Mouse (Mus musculus): ENCODE results near the gene Rnf167.

- TF ChIP-seq CTCF (conservative IDR thresholded peaks at IDR 0.05; ENCODE audit: insufficient read depth, insufficient read length, low read depth, low read length) (peak; percentile 43), POLR2A (IDR thresholded peaks at IDR 0.05; ENCODE audit: low read depth, low read length) (peak; percentile 8)
Measured at GRCm38 (mm10) chr11:70669582-70670345, 22.7 kb downstream of the Rnf167 start.

All from kidney, adult 2 months (tissue).